In the genomic region with DNA sequence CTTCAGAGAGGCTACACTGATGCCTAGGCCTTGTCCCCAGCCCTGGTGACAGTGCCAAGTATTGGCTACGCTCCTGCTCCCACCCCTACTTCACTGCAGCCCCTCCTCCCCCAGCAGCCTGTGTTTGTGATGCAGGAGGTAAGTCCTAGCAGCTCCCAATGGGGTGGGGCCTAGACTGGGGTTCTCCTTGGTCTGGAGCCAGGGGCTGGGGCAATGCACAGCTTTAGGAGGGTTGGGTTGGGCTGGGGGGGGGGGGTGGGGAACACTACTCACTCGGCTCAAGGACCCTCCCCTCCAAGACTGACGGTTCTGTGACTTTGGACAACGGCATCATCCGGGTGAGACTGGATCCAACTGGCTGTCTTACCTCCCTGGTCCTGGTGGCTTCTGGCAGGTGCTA, we compare ENCODE assay signal across 15 mouse cellular contexts.
"Had no signal": no experiment of that assay in that cellular context is flagged by ENCODE, and none has a peak within 500 bp of the region (broad histone marks: within the 10 kb centered on the region; RNA-seq: fewer than 3 reads in every experiment).

No protein-coding gene starts in this region.

- H3K9me3 ChIP-seq: intestine, embryonic 15.5 days; limb, embryonic 10.5 days; lung, embryonic 15.5 days; megakaryocyte, embryonic 14.5 days; midbrain, embryonic 12.5 days had no signal

- DNase-seq: kidney, adult 18-20 months; kidney, postnatal 14 days; liver, postnatal 0 days; right cerebral cortex, postnatal 4 days; spleen, adult 18-20 months; thymus, adult 18-20 months; thymus, postnatal 14 days had no signal

- H3K4me1 ChIP-seq: intestine, embryonic 15.5 days; limb, embryonic 10.5 days; lung, embryonic 15.5 days; midbrain, embryonic 12.5 days had no signal

- ATAC-seq: intestine, embryonic 15.5 days; liver, postnatal 0 days had no signal

- H3K4me3 ChIP-seq: intestine, embryonic 15.5 days; left cerebral cortex, adult 2 months; limb, embryonic 10.5 days; lung, embryonic 15.5 days; megakaryocyte, embryonic 14.5 days; midbrain, embryonic 12.5 days had no signal

- H3K27me3 ChIP-seq: intestine, embryonic 15.5 days; lung, embryonic 15.5 days; megakaryocyte, embryonic 14.5 days; midbrain, embryonic 12.5 days had no signal

- H3K4me2 ChIP-seq: intestine, embryonic 15.5 days; liver, embryonic 11.5 days; lung, embryonic 15.5 days; midbrain, embryonic 12.5 days had no signal

- H3K27ac ChIP-seq: intestine, embryonic 15.5 days; left cerebral cortex, adult 2 months; limb, embryonic 10.5 days; lung, embryonic 15.5 days; macrophage; midbrain, embryonic 12.5 days had no signal

- H3K9ac ChIP-seq: intestine, embryonic 15.5 days; liver, postnatal 0 days; lung, embryonic 15.5 days; midbrain, embryonic 12.5 days had no signal
